Mouse (Mus musculus): Measurements from ENCODE around the gene Pbdc1.
"Not testable (repeated sequence)": the region's sequence is repeated elsewhere in the genome, so short reads cannot be mapped to it uniquely, and the experiment has no call there.

DNA sequence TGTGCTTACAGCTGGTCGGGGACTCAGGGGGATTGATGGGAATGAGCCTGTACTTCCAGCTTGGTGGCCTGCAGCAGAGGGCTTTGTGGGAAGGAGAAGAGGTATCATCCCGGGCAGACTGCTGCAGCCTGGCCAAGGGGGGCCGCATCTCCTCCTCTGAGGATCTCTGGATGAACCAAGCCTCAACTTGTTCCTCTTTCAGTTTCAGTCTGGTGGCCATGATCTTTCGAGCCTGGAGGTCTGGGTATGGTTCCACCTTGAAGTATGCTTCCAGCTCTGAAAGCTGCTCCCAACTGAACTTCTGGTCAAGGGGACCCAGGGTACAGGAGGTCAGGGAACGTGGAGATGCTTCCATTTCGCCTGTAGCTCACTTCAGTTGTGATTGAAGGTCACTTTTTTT lies 85.5 kb downstream of the Pbdc1 start:
- TF ChIP-seq REST (IDR thresholded peaks at IDR 0.05; ENCODE audit: insufficient read depth, insufficient read length); POLR2A (IDR thresholded peaks at IDR 0.05; ENCODE audit: insufficient read length, low read depth); MAX (IDR thresholded peaks at IDR 0.05; ENCODE audit: low read depth); POLR2AphosphoS2 (IDR thresholded peaks at IDR 0.05; ENCODE audit: insufficient read length, low read depth); E2F4 (IDR thresholded peaks at IDR 0.05; ENCODE audit: insufficient read depth); TCF12 (IDR thresholded peaks at IDR 0.05; ENCODE audit: insufficient read depth, poor library complexity, severe bottlenecking); USF1 (IDR thresholded peaks at IDR 0.05; ENCODE audit: low read depth); MYOG (IDR thresholded peaks at IDR 0.05; ENCODE audit: control insufficient read depth in 1 of 3, insufficient read depth in 1 of 3, insufficient read length in 2 of 3, low read depth in 2 of 3): not testable (repeated sequence)

All from myocyte (in vitro differentiated cells).